Mouse (Mus musculus) E14TG2a.4 (cell line): ENCODE data around the gene Nanos1.

Source experiments
- H3K27me3 ChIP-seq: 2 replicates; pipeline ENCODE4 v1.6.1; 2014; ENCODE audit warnings: low read length, control low read depth; ENCODE audit not compliant: insufficient read depth
- H3K36me3 ChIP-seq: 2 replicates; pipeline ENCODE4 v1.6.1; 2014; ENCODE audit warnings: low read length, control low read depth; ENCODE audit not compliant: insufficient read depth
- H3K4me1 ChIP-seq: replicated peaks from 2 replicates; pipeline ENCODE4 v1.6.1; 2014; ENCODE audit warnings: low read depth, low read length, control low read depth
- H3K4me3 ChIP-seq: replicated peaks from 2 replicates; pipeline ENCODE4 v1.5.1; 2014; ENCODE audit warnings: mild to moderate bottlenecking, low read length
- H3K9me3 ChIP-seq: 2 replicates; pipeline ENCODE4 v1.6.1; 2014; ENCODE audit warnings: low read length, control low read depth
- CTCF ChIP-seq: conservative IDR thresholded peaks from 2 replicates; pipeline ENCODE4 v1.5.1; 2014; ENCODE audit warnings: low read length
- NANOG ChIP-seq: IDR thresholded peaks from 2 replicates; pipeline ENCODE4 v1.6.1; 2014; ENCODE audit warnings: borderline replicate concordance, low read length, mixed read lengths
- POU5F1 ChIP-seq: IDR thresholded peaks from 2 replicates; pipeline ENCODE4 v1.6.1; 2014; ENCODE audit warnings: low read length, borderline replicate concordance

Nanos1 gene

DNA sequence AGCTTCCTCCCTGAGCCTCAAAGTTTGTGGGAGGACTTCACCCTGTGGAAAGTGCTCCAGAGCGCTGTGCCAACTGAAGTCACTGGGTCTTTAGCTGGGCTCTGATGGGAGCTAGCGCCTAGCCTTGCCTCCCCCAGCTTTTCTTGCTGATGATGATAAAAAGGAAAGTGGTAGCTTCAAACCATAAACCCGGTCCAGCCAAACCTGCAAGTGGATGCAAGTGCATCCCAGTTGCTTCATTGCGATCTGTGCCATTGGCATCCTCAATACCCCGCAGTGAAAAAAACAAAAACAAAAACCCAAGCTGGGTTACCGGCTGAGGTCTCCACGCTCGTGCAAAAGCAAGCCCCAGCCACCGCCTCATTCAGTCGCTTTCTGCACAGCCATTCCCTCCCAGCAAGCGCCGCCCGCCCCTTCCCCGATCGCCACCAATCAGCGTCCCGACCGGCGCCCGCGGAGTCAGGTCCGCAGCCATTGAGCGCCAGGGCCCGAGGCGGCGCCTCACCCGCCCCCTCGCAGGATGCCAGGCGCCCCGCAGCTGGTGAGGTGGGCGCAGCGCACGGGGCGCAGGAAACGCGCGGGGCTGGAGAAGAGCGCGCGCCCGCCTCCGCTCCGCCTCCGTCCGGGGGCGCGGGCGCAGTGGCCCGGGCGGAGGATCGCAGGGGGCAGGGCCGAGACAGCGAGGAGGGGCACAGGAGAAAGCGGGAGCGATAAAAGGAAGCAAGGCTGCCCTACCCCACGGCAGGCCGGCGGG, at the start of gene Nanos1:
Nanos1 (plus strand) TSS at position 550 of the 754 bp plus-strand sequence.
- TF ChIP-seq POU5F1 (no peak), NANOG (no peak), CTCF (no peak)
- no peaks in the 10 kb centered on the region for H3K9me3 ChIP-seq
- peaks cover 19% of the 10 kb centered on the region for H3K36me3 ChIP-seq
- H3K4me1 ChIP-seq, result peaks cover 33% of the 10 kb centered on the region
- peak within 1 kb of the TSS; percentile 95 for H3K4me3 ChIP-seq
- H3K27me3 ChIP-seq, result no peaks in the 10 kb centered on the region

DNA sequence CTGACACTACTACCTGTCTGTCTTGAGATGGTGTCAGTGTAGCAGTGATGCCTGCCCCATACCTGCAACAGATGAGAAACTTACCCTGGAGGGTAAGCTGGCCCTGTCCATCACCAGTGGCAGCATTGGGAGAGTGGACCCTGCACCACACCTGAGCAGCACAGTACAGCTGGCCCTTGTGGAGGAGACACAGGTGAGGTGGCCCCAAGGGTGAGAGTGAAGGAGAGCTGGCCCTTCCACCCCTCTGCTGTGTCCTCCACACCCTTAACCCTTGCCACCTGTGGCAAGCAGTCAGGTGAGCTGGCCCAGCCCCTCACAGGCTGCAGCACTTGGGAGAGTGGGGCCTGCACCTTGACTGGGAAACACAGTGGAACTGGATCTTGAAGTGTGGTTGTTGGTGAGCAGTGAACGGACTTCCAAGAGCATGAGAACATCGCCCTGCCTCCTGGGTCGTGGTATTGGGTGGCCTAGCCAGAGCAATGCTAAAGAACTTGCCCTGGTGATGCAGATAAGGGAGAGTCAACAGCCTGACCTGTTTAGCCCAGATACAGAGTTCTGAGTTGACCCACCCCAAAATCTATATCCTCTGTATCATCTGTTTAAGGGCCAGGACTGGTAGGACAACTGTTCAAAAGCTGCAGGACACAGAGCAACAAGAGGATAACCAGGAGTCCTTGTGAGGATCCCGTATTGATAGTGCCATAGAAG, 46.4 kb upstream of the Nanos1 start:
- Histone ChIP-seq H3K36me3 (no peaks in the 10 kb centered on the region), H3K4me3 (no peak overlapping the region), H3K27me3 (0 out of 2 replicates have a peak, but pooled peaks cover 4% of the 10 kb centered on the region), H3K4me1 (no peaks in the 10 kb centered on the region), H3K9me3 (no peaks in the 10 kb centered on the region)
- TF ChIP-seq CTCF, result no peak

GRCm38 (mm10) chr19:60710196-60710595, 45.6 kb upstream of the Nanos1 start:
- Histone ChIP-seq H3K4me1 (no peaks in the 10 kb centered on the region), H3K4me3 (no peak overlapping the region), H3K36me3 (no peaks in the 10 kb centered on the region), H3K9me3 (no peaks in the 10 kb centered on the region), H3K27me3 (0 out of 2 replicates have a peak, but pooled peaks cover 4% of the 10 kb centered on the region)
- no peak for TF ChIP-seq CTCF
- TF ChIP-seq NANOG, result no peak
- TF ChIP-seq POU5F1, result no peak

DNA sequence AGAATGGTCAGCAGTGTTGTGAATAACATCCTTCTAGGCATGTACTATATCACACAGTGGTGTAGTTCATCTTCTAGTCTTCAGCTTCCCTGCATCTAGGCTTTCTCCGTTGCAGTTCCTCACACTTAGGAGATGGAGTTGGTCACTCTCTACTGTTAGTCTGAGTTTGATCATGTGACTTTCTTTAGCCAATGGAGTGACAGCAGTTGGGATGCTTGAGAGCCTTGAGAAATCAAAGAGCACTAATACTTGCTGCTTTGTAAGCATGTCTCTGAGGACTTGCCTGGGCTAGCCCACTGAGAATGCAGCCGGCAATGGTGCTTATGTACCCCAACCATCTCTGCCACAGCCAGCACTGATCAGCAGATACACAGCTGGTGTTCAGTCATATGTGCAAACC, 43.2 kb upstream of the Nanos1 start:
- Histone ChIP-seq H3K4me1 (no peaks in the 10 kb centered on the region), H3K27me3 (no peaks in the 10 kb centered on the region), H3K4me3 (no peak overlapping the region), H3K9me3 (no peaks in the 10 kb centered on the region), H3K36me3 (no peaks in the 10 kb centered on the region)
- TF ChIP-seq CTCF, result no peak
- no peak for TF ChIP-seq NANOG
- no peak for TF ChIP-seq POU5F1

DNA sequence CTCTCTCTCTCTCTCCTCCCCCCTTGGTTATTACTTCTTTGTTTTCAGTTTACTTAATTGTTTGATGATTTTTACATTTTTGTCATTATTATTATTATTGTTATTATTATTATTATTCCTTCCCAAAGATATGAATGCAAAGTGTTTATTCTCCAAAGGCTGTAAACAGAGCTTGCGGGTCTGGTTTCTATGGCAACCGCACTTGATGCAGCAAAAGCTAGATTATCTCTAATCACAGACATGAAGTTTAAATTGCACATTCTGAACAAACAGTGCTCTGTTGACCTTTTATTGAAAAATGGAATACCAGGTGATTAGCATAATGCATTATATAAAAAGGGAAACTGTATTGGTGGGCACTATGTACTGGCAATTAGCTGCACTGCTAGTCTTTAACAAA, 39.4 kb upstream of the Nanos1 start:
- Histone ChIP-seq H3K9me3 (no peaks in the 10 kb centered on the region), H3K4me1 (no peaks in the 10 kb centered on the region), H3K36me3 (no peaks in the 10 kb centered on the region), H3K4me3 (no peak overlapping the region), H3K27me3 (0 out of 2 replicates have a peak, but pooled peaks cover 3% of the 10 kb centered on the region)
- no peak for TF ChIP-seq CTCF
- TF ChIP-seq POU5F1, result no peak
- no peak for TF ChIP-seq NANOG

- H3K4me1 ChIP-seq, result no peaks in the 10 kb centered on the region
- no peaks in the 10 kb centered on the region for H3K9me3 ChIP-seq
- TF ChIP-seq CTCF, result peak; percentile 70
- TF ChIP-seq NANOG, result no peak
- H3K36me3 ChIP-seq, result no peaks in the 10 kb centered on the region
- H3K4me3 ChIP-seq, result no peak overlapping the region
- H3K27me3 ChIP-seq, result no peaks in the 10 kb centered on the region
Observed at GRCm38 (mm10) chr19:60730281-60730852, 25.4 kb upstream of the Nanos1 start.

DNA sequence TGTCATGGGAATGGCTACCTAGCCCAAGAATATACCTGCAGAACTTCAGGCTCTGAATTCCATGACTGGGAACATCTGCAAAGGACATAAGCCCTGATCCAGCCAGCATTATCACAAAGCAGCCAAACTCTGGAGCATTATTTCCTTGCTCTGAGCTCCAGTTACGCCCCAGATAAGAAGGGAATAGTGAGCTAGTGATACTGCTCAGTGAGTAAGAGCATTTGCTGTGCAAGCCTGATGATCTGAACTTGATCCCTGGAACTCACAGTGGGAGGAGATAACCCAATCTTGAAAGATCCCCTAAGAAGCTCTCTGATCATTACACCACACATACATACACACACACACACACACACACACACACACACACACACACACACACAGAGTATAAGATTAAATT, 24.5 kb upstream of the Nanos1 start:
- Histone ChIP-seq H3K9me3 (no peaks in the 10 kb centered on the region), H3K4me3 (no peak overlapping the region), H3K36me3 (no peaks in the 10 kb centered on the region), H3K27me3 (no peaks in the 10 kb centered on the region), H3K4me1 (no peaks in the 10 kb centered on the region)
- TF ChIP-seq NANOG (no peak), POU5F1 (no peak), CTCF (no peak)

- no peaks in the 10 kb centered on the region for H3K9me3 ChIP-seq
- TF ChIP-seq NANOG, result no peak
- TF ChIP-seq POU5F1, result no peak
- TF ChIP-seq CTCF, result no peak
Observed at GRCm38 (mm10) chr19:60731966-60732365, 23.8 kb upstream of the Nanos1 start.

DNA sequence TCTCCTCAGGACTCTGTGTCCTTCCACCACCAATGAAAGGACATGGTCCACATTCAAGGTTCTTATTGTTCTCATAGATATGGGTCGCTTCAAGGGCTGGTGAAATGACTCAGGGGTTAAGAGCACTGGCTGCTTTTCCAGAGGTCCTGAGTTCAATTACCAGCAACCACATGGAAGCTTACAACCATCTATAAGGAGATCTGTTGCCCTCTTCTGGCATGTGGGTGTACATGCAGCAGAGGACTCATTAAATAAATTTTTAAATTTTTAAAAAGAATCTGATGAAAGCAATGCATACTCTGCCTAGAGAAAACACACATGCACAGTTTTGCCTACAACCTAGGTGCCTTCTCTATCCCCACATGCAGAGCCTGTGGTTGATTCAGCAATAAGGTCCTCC, 15.2 kb upstream of the Nanos1 start:
- TF ChIP-seq POU5F1, result no peak
- no peak for TF ChIP-seq NANOG
- TF ChIP-seq CTCF, result 0 out of 2 replicates have a peak, but pooled peaks have one; percentile 19
- no peaks in the 10 kb centered on the region for H3K36me3 ChIP-seq
- H3K4me1 ChIP-seq, result no peaks in the 10 kb centered on the region
- no peak overlapping the region for H3K4me3 ChIP-seq
- peaks cover 4% of the 10 kb centered on the region for H3K27me3 ChIP-seq
- H3K9me3 ChIP-seq, result no peaks in the 10 kb centered on the region

More at GRCm38 (mm10) chr19:60731966-60732365, 23.8 kb upstream of the Nanos1 start:
- Histone ChIP-seq H3K36me3 (no peaks in the 10 kb centered on the region), H3K4me1 (no peaks in the 10 kb centered on the region), H3K27me3 (no peaks in the 10 kb centered on the region), H3K4me3 (no peak overlapping the region)
